Mouse (Mus musculus) megakaryocyte, embryonic 14.5 days (primary cell): Measurements from ENCODE around the gene Tmem169.

ENCODE experiments used
- FLI1 ChIP-seq: IDR thresholded peaks from 2 replicates; pipeline ENCODE4 v1.6.1; 2012; ENCODE audit warnings: low read length, inconsistent platforms, mixed read lengths
- GATA1 ChIP-seq: IDR thresholded peaks from 3 replicates; pipeline ENCODE4 v1.6.1; 2012; ENCODE audit warnings: mixed read lengths, low read length, inconsistent platforms, borderline replicate concordance

GRCm38 (mm10) chr1:72254545-72255061, 29.6 kb upstream of the Tmem169 start:
- TF ChIP-seq GATA1 (no peak), FLI1 (no peak)
